Mouse (Mus musculus) heart, adult 2 months (tissue): Measurements from ENCODE around the gene Mdga2.

Experiments used
- CTCF ChIP-seq: fragments of 200-600 bp; IDR thresholded peaks from 2 replicates; pipeline ENCODE4 v1.8.1; 2022; ENCODE audit warnings: antibody characterized with exemption, mild to moderate bottlenecking, moderate library complexity
- EP300 ChIP-seq: fragments of 200-500 bp; IDR thresholded peaks from 2 replicates; pipeline ENCODE4 v1.6.1; 2011; ENCODE audit warnings: low read depth, low read length, control low read depth; ENCODE audit not compliant: insufficient read depth
- POLR2A ChIP-seq: fragments of 200-500 bp; IDR thresholded peaks from 2 replicates; pipeline ENCODE4 v1.6.1; 2011; ENCODE audit warnings: mild to moderate bottlenecking, low read depth, low read length, control low read depth; ENCODE audit not compliant: insufficient read depth

- TF ChIP-seq CTCF, result no peak
- TF ChIP-seq EP300, result no peak
- no peak for TF ChIP-seq POLR2A
Observed at GRCm38 (mm10) chr12:67041865-67042264, 180.5 kb downstream of the Mdga2 start.
